Mouse (Mus musculus) embryonic fibroblast, embryonic 13.5 days (primary cell): ENCODE data around the gene Zmat5.

Source experiments
- CTCF ChIP-seq: IDR thresholded peaks from 2 replicates; pipeline ENCODE4 v1.5.1; 2011; ENCODE audit warnings: mild to moderate bottlenecking, control low read depth, low read length, moderate library complexity, borderline replicate concordance; ENCODE audit not compliant: insufficient read depth
- POLR2A ChIP-seq: IDR thresholded peaks from 2 replicates; pipeline ENCODE4 v1.6.1; 2011; ENCODE audit warnings: low read depth, mild to moderate bottlenecking, control low read depth, low read length, moderate library complexity

DNA sequence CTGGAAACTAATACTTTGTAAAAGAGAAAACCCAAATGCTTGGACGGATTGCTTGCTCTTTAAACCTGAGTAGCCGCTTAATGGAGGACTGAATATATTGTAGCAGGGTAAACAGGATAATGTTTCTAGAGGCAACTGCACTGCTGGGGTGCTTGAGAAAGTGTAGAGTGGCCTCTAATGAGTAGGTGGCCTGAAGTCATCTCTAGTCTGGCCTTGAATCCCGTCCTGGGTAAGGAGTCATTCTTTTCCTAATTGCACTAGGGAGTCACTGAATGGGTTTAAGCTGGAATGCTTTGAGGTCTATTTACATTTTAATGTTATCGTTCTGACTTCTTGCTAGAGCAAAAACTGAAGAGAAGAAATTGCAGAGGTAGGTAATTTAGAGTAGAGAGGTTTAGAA, 700 bp downstream of the Zmat5 start:
- TF ChIP-seq POLR2A (no peak), CTCF (no peak)
